Mouse (Mus musculus): ENCODE data around the gene Slc35b2.

DNA sequence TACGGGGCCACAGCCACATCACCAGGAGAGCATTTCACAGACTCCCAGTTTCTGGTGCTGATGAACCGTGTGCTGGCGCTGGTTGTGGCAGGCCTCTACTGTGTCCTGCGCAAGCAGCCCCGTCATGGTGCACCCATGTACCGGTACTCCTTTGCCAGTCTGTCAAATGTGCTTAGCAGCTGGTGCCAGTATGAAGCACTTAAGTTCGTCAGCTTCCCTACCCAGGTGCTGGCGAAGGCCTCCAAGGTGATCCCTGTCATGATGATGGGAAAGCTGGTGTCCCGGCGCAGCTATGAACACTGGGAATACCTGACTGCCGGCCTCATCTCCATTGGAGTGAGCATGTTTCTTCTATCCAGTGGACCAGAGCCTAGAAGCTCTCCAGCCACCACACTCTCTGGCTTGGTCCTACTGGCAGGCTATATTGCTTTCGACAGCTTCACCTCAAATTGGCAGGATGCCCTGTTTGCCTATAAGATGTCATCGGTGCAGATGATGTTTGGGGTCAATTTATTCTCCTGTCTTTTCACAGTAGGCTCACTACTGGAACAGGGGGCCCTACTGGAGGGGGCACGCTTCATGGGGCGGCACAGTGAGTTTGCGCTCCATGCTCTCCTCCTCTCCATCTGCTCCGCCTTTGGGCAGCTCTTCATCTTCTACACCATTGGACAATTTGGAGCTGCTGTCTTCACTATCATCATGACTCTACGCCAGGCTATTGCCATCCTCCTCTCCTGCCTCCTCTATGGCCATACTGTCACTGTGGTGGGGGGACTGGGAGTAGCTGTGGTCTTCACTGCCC is 2.9 kb downstream of the Slc35b2 start:
- TF ChIP-seq CTCF (IDR thresholded peaks at IDR 0.05; ENCODE audit: low read depth, low read length) (no peak), POLR2A (IDR thresholded peaks at IDR 0.05; ENCODE audit: borderline replicate concordance, low read depth, low read length) (no peak)

All from bone marrow macrophage, adult 2 months (primary cell).